Mouse (Mus musculus): ENCODE measurements around the gene Leprot. TPM values are rescaled to one million over a fixed set of nuclear protein-coding genes. Genes with fewer than 3 reads are reported as not detected.

Gene Leprot
- 92.4 and 92.7 TPM in 2 replicates for polyA plus RNA-seq (2012; rRNA removed)

GRCm38 (mm10) chr4:101647196-101647905 lies at the start of gene Leprot:
Gene Leprot (plus strand): TSS chr4:101647718.

Other genes with a start within 250 kb of the Leprot start
- 9.8 and 13.0 TPM in 2 replicates for gene Ak4, start 228.4 kb upstream of the Leprot start, polyA plus RNA-seq (2012; rRNA removed)
- gene Dnajc6, start 151.1 kb upstream of the Leprot start, polyA plus RNA-seq (2012; rRNA removed), result 69.6 and 77.4 TPM in 2 replicates
- 2.3 and 2.8 TPM in 2 replicates for gene Lepr, start 69.7 kb downstream of the Leprot start, polyA plus RNA-seq (2012; rRNA removed)
- gene B020004J07Rik, start 196.3 kb downstream of the Leprot start, polyA plus RNA-seq (2012; rRNA removed), result not detected in 2 replicates
- not detected in 2 replicates for gene C130073F10Rik, start 246.1 kb downstream of the Leprot start, polyA plus RNA-seq (2012; rRNA removed)